Mouse (Mus musculus): Measurements from ENCODE around the gene Magi2.

Magi2 gene

DNA sequence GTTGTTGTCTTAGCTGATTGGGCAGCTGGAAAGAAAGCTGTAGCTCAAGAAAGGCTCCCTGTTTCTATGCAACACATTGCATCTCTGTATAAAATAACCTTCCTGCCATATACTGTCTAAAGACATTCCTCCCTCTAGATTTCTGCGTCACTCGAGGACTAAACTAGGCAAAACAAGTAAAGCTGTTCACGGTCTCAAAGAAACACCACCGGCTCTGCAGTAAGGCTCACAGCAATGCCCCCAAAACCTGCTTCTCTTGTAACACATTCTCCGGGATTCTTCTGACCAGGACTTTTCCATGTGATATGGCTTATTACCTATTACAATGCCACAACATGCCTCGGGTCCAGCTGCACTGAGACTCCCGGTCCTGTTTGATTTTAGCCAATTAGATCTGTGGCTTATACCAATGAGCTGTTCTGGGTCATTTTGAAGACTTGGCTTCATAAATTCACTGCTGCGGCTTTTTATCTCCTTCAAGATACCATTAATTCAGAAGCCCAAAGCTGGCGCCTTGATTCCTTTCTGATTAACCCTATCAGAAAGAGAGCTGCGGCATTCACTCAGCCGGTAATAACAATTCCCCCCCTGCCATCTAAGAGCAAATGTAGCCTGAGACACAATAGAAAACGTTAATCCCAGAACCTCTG lies 520.2 kb downstream of the Magi2 start:
- no peak for DNase-seq (ENCODE audit: low read depth, low spot score)

DNA sequence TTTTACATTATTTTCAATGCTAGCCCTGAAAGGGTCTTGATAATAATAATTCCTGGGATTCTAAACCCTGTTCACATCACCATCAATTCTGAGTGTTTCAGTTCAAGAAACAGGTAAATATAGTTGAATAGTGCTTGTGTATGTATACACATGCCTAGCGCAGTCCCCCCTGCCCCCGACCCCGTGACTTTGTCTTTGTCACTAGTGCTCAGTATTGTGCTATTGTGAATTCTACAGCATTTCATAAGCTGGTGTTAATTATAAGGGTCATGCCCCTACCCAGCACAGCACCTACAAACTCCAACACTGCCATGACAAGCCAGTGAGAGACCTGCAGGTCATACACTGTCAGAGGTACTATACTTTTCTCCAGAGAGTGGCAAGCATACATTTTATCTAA lies 520.8 kb downstream of the Magi2 start:
- no peak for DNase-seq (ENCODE audit: low read depth, low spot score)

DNA sequence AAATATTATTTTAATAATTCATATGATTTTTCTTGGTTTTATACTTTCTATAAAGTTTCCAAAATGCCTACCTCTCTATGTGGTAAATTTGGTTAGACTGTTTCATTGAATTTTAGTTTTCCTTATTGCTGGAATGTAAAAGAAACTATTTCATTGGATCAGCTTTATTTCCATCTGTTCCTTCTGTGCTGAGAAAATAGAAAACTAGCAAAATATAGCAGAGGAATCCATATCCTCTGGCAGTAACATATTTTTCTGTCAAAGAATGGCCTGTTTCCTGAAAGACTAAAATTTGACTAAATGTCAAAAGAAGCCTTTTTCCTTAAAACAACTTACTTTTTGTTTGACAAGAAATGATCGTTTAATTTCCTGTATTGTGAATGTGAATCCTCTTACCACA lies 552.4 kb downstream of the Magi2 start:
- no peak for DNase-seq (ENCODE audit: low read depth, low spot score)

DNA sequence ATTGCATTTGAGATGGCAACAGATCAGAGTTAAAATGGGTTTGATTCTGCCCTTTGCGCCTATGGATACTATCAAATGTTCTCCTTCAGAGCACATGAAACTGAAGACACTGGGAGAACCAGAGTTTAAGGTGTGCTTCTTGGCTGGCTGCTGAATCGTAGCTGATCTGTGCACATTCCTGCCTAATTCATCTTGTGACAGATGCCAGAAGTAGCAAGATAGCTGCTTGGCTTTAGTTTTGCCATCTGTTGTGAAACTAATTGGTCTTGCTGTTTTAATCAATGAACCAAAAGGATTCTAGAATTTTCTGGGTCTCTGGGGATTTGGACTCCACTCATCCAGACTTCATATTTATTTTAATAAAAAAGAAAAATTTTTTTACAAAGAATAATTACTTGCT lies 553.2 kb downstream of the Magi2 start:
- no peak for DNase-seq (ENCODE audit: low read depth, low spot score)

DNA sequence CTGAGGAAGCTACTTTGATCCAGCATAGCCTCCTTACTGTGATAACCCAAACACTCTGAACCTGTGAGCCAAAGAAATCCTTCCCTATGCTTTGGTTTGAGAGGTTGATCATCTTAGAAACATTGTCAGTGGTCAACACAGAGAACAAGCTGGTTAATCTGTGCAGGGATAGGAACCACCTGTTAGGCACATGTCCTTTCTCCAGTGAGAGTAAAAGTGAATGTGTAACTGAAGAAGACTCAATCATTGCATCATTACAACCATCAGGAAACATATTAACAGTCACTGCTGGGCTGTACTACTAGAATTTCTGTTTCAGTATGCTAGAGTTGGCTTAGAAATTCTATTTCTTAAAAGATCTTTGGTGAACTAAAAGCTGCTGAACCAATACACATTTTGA lies 558.5 kb downstream of the Magi2 start:
- DNase-seq (ENCODE audit: low read depth, low spot score): no peak

DNA sequence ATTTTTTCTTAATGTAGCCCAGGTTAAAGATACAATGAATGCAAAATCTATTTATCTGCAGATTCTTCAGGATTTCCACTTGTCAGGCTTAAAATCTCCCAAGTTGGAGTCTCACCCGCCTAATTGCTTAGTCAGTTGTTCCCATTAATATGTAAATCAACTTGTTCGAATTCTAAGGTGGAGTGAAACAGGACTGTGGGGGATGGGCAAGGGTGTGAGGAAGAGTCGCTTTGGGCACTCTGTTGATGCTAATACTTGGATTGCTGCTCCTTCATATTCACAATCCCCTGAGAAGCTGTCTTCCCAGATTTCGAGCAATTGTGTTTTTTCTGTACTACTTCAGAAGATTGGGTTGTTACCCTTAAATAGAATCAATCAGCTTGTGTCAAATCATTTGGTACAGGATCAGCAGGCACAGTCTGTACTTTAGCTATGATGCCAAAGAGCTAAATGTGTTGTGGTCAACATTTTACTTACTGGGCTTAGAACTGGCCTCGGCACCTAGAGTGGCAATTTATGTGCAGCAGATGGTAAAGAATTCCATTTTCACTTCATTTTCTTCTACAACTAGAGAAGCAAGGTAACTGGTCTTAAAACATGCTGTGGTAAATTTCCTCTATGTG lies 560.8 kb downstream of the Magi2 start:
- no peak for DNase-seq (ENCODE audit: low read depth, low spot score)

DNA sequence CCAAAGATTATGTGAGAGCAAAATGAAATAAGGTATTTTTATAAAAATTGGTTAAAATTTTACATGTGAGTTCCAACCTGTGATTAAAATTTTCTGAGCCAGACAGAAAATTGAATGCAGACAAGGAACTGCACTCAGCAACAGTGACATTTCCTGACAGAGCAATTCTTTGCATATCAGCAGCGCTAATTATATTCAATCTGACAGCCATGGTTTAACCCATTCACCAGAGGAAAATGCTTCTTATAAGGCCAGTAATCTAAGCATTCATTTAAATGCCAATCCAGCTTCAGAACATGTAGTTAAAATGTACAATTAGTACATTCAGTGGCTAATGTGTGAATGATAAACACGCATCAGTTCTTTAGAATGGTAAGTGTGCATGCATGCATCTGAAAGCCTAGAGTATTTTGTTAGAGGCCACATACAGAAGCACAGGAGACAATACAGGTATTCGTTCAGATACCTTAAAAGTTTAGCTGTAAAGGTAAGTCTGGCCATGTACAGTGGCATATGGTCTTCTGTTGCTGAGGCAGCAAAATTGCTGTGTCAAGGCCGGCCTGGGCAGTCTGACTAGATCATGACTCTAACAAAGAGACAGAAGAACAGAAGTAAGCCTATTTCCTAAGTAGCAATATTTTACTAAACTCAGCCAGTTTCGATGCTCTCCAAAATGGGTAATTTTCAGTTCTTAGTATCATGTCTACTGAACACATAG lies 576.4 kb downstream of the Magi2 start:
- no peak for DNase-seq (ENCODE audit: low read depth, low spot score)

DNA sequence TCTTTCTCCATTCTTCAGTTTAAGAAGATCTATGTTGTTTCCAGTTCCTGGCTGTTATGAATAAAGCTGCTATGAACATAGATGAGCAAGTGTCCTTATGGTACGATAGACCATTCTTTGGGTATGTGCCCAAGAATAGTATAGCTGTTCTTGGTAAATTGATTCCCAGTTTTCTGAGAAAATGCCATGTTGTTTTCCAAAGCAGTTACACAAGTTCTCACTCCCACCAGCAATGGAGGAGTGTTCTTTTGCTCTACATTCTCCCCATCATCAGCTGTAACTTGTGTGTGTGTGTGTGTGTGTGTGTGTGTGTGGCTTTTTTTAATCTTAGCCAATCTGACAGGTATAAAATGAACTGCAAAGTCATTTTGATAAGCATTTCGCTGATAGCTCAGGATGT lies 595.7 kb downstream of the Magi2 start:
- no peak for DNase-seq (ENCODE audit: low read depth, low spot score)

DNA sequence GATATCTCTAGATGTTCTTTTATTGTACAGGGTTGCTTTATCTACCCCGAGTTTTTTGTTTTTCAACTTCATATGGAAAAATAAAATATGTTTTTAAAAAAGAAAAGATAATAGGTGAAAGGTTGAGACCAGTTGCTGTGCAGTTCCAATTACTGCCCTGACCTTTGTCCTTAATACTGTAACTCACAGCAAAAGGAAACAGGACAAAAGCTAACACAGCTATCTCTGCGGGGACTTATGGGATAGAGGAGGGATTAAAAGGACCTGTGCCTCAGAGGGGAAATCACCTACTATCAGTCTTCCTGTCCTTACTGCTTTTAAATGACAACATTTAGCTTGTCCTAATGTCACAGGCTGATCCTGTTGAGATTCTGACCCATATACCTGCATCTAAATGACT lies 599.1 kb downstream of the Magi2 start:
- no peak for DNase-seq (ENCODE audit: low read depth, low spot score)

DNA sequence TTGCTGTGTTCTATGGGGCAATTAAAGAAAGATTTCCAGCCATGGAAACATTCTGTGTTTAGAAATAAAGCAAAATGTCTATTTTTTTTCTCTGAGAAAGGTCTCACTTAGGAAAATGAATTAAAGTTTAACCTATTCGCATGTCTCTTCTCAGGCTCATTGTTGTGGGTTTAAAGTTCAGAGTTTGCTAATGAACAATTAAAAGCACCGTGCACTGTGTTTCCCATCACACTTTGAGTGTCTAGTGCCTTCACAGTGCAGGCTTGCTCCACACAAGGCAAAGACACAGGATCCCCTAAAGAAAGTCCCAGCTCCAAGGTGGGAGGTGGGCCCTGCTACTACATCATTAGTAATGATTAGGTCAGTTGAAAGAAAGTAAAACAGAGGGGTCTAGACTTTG lies 602.5 kb downstream of the Magi2 start:
- no peak for DNase-seq (ENCODE audit: low read depth, low spot score)

DNA sequence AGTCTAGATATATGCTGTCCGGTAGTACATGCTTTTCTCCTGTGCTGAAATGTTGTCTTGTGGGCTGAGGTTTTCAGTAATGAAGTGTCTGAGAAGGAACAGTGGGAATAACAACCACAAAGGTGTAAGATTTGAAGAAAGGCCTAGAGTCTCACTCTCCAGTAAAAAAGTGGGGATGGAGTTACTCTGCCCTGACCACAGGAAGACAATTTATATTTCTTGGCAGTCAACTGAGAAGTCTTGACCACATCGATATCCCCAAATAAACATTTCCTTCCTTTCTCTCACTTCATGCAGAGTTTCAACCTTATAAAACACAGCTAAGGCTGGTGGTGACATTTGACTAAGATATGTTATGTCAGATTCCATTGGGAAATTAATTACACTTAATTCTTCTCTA lies 636.0 kb downstream of the Magi2 start:
- DNase-seq (ENCODE audit: low read depth, low spot score): no peak

DNA sequence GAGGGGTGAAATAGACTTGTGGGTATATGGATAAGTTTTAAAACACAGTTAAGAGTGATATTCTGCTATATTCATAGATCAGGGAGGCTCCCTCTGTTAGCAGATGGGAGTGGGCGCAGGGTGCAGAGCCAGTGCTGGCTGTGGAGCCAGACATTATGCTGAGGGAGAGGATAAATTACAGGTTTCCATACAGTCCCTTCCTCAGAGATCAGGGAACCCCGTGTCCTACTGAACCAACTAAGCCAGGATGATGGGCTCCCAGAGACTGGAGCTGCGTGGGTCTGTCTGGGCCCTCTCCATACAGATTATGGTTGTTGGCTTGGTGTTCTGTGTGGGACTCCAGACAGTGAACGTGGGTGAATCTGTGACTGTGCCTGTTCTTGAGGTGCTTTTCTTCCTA lies 643.6 kb downstream of the Magi2 start:
- no peak for DNase-seq (ENCODE audit: low read depth, low spot score)

DNA sequence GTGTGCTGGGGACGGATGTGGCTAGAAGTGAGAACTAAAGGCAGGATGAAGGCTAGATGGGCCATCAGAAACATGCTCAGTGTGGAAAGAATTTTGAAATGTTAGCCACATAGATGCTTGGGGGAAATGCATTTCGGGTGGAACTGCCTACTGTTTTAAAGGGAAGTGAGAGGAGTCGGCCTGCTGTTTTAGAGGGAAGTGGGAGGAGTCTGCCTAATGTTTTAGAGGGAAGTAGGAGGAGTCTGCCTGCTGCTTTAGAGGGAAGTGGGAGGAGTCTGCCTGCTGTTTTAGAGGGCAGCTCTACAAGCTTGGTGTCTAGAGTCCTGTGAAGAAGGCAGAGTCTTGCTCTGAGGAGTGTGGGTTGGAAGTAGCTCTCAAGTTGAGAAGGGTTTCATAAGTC lies 664.9 kb downstream of the Magi2 start:
- peak; percentile 78 for DNase-seq (ENCODE audit: low read depth, low spot score)

DNA sequence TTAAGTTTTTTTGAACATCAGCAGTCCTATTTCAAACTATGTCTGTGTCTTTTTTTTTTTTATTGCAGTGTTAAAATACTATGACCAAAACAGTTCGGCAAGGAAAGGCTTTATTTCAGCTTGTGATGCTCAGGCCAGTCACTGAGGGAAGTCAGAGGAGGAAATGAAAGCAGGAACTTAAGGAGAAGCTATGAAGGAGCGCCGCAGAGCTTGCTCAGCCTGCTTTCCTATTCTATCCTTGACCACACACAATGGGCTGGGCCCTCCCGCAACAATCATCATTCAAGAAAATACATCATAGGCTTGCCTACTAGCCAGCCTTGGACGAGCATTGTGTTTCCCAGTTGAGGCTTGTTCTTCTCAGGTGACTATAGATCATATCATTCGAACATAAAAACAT lies 669.1 kb downstream of the Magi2 start:
- peak; percentile 57 for DNase-seq (ENCODE audit: low read depth, low spot score)

DNA sequence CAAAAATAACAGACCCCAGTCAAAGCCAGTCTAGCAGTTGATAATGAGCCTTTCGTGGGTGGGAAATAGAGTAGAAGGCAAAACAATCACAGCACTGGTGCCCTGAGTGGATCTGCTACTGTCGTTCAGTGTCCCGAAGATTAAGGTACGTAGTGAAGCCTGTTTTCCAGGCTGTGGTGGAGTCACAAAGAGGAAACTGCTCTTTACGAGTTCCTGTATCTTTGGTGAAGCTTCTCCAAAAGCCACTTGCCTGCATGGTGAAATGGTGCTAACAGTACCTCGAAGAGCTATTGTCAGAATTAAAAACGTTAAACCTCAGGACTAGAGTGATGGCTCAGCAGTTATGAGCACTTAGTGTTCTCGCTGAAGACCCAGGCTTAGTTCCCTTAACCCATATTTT lies 674.8 kb downstream of the Magi2 start:
- no peak for DNase-seq (ENCODE audit: low read depth, low spot score)

DNA sequence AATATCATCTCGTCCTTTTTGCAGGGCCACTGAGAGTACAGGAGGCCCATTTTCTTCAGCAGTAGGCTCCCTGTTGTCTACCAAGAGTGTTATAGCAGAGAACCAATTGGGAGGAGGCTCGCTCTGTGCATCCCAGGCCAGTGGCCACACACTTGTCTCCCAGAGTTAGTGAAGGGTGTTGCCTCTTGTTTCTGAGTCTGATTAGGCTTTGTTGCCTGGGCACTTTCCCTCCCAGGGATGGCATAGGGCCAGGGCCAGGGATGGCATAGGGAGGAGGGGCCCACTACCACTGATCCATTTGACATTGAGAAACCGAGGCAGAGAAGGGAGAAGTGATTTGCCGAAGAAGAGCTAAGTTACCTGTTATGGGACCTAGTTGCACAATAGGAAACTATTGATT lies 679.8 kb downstream of the Magi2 start:
- no peak for DNase-seq (ENCODE audit: low read depth, low spot score)

DNA sequence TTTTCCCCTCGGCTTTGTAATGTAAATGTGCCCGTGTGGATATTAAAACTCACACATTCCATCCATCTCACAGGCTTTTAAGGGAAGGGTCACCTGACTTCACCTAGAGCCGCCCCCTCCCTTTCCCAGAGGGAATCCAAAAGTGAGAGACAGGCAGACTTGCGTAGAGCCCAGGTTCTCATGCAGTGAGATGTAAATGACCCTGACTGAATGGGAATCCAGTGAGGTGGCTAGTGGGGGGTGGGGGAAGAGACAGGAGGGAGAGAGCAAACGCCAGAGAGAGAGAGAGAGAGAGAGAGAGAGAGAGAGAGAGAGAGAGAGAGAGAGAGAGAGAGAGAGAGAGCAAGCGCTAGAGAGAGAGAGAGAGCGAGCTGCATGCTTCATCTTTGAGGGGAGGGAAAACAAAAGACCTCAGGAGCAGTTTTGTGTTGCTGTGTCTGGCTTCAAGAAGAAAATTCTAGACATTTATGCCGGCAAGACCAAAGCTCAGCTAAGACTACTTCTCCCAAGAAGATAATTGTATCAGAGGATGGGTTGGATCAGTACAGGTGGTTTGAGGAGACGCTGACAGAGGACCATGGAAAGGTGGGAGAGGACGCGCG lies 680.6 kb downstream of the Magi2 start:
- no peak for DNase-seq (ENCODE audit: low read depth, low spot score)

DNA sequence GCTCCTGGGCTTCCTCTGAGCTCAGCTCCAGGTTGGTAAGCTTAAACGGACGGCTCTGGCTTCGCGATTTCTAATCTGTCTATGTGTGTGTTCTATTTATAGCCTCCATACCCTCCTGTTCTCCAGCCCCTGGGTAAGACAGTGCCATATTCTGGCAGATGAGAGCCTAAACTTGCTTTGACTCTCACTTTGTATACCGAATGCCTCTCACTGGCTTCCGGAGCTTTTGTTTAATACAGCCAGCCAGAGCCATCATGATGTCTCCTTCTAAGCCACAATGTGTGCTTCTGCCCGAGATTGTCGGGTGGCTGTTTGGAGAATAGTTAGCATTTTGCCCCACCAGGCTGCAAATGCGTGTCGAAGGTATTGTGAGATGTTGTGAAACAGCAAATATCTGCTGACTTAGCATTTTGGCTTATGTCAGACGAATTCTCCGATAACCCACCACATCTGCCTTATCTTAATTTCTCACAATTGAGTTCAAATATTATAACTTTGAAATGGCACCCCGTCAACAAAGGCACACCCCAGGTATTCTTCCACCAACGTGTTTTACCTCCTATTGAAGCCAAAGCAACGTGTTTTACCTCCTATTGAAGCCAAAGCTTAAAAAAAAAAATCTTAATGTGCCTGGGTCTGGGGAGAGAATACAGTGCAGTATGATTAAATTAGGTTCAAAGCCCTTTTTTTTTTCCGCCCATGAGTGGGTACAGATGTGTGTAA lies 681.3 kb downstream of the Magi2 start:
- DNase-seq (ENCODE audit: low read depth, low spot score): no peak

DNA sequence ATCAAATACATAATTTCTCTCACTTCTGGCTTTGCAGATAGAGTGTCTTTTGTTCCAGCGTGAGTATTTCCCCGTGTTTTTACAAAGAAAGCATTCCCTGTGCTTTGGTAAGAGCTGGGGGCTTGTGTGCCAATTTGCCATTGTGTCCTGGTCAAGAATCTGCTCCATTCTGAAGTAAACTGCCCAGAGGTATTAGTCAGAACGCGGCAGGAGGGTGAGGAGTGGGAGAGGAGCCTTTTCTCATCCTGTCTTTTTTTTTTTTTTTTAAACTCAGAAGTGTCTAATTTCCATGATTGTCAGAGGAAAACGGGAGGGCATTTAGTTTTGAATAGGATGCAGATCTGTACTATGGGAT lies 681.8 kb downstream of the Magi2 start:
- DNase-seq (ENCODE audit: low read depth, low spot score): no peak

DNA sequence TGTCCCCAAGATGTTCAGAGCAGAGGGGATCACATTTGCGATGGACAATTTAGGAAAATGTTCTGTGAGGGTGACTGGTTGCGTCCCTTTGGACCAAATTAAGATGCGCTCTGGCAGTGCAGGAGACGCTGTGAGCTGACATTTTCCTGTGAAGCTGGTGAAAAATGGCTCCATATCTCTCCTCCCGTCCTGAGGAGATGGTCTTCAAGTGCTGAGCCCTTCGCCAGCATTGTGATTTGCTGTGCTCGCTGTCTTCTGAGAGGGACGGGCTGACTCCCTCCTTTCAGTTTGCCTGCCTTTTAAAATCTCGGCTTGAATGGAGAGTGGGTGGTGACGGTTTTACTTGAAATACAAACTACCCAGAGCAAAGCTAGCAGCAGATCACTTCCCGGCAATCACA lies 682.2 kb downstream of the Magi2 start:
- DNase-seq (ENCODE audit: low read depth, low spot score): no peak

DNA sequence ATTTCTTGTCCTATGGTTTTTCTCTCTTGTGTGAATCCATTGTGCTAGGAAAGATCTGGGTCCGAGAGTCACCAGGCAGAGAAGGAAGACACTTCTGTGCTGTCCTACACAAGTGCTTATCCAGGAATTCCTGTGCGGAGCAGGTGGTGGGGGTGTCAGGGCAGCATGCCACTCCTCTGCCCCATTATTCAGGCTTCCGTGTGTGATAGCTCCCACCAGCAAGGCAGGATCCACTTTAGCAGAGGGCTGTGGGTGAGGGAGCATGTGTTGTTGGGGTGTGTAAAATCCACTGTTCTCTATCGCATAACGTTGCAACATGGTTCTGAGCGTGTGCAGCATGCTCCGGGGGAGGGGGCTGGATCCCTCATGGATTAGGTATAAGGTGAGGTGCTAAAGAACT lies 682.8 kb downstream of the Magi2 start:
- DNase-seq (ENCODE audit: low read depth, low spot score): no peak

DNA sequence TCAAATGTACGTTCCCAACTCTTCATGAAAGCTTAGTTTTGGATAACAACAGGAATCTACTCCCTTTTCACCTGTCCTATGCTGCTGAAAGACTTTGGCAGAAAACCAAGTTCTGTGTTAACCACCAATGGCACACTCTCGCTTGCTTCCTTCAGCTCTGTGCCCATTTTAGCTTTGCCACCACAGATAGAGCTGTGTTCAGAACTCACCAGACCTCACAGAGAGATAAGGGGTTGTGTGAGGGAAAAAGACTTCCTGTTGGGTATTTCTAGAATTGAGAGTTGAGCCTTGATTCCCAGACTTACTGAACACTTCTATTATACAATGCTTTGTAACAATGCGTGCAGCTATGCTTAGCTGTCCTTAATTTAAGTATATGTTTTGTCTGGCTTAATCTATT lies 705.3 kb downstream of the Magi2 start:
- no peak for DNase-seq (ENCODE audit: low read depth, low spot score)

Data from A20 (cell line).